Comparison of ENCODE assay signal across 21 mouse cellular contexts in the genomic region with DNA sequence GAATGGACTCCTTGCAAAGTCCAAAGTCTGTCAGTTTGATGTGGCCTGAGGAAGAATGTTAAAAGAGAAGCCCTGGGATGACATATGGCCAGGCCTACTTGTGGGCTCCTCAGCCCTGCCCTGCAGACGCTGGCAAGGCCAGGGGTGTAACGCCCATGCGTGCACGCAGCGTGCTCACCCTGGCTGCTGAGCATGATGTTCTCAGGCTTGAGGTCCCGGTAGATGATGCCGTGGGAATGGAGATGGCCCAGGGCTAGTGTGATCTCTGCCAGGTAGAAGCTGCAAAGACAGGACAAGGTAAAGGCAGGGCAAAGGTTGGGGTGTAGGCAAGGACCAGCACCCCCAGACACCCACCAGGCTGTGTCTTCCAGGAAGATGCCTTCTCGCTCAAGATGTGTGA. TPM values are rescaled to one million over a fixed set of nuclear protein-coding genes. Genes with fewer than 3 reads are reported as not detected.
DNase-seq lines count a peak whose midpoint lies in the region; ATAC-seq lines count a peak whose summit lies in the region.
"Had no signal": no experiment of that assay in that cellular context is flagged by ENCODE, and none has a peak within 500 bp of the region (broad histone marks: within the 10 kb centered on the region; RNA-seq: fewer than 3 reads in every experiment).

No protein-coding gene starts in this region.

- H3K36me3 ChIP-seq in hindbrain, embryonic 14.5 days (replicated peaks; ENCODE audit: control insufficient read depth, insufficient read depth): peaks cover 60% of the 10 kb centered on the region
- peaks cover 60% of the 10 kb centered on the region for H3K36me3 ChIP-seq in hindbrain, embryonic 12.5 days

- 99% methylated on average over 8 of the region's 8 CpGs for WGBS in hindbrain, embryonic 14.5 days
- 97% methylated on average over 8 of the region's 8 CpGs for WGBS in hindbrain, embryonic 12.5 days

- no peak overlapping the region for H3K27ac ChIP-seq in hindbrain, embryonic 14.5 days
- H3K27ac ChIP-seq in hindbrain, embryonic 12.5 days: no peak overlapping the region
- H3K27ac ChIP-seq: embryonic facial prominence, embryonic 13.5 days; embryonic facial prominence, embryonic 15.5 days; forebrain, embryonic 10.5 days; forebrain, embryonic 12.5 days had no signal

- H3K4me1 ChIP-seq in hindbrain, embryonic 14.5 days (replicated peaks; ENCODE audit: control insufficient read depth, insufficient read depth, low read length): peaks cover 9% of the 10 kb centered on the region; the same call in 1 of the 2 replicates
- peaks cover 13% of the 10 kb centered on the region for H3K4me1 ChIP-seq in hindbrain, embryonic 12.5 days

- peak; percentile 34 for DNase-seq in cerebellum, adult 9-11 months
- no peak for DNase-seq in cerebellum, postnatal 14 days
- DNase-seq in hindbrain, embryonic 14.5 days (ENCODE audit: low spot score): no peak
- DNase-seq in adipocyte (ENCODE audit: low spot score): no peak
- DNase-seq: adrenal gland, adult 2 months; adrenal gland, postnatal 10 days; adrenal gland, postnatal 25 days; cerebellum, postnatal 10 days; cerebellum, postnatal 36 days; embryo, embryonic 11 days had no signal

- H3K4me2 ChIP-seq in hindbrain, embryonic 14.5 days (replicated peaks): no peak overlapping the region
- no peak overlapping the region for H3K4me2 ChIP-seq in hindbrain, embryonic 12.5 days (replicated peaks)
- H3K4me2 ChIP-seq: embryonic facial prominence, embryonic 13.5 days; embryonic facial prominence, embryonic 15.5 days; forebrain, embryonic 12.5 days had no signal

- no peaks in the 10 kb centered on the region for H3K27me3 ChIP-seq in hindbrain, embryonic 14.5 days (ENCODE audit: control insufficient read depth, insufficient read depth, low read length)
- H3K27me3 ChIP-seq in hindbrain, embryonic 12.5 days: no peaks in the 10 kb centered on the region
- H3K27me3 ChIP-seq: embryonic facial prominence, embryonic 13.5 days; embryonic facial prominence, embryonic 15.5 days; forebrain, embryonic 12.5 days; Patski had no signal

- 0 out of 2 replicates have a peak overlapping the region, but pooled peaks have one; percentile 3 for H3K9ac ChIP-seq in hindbrain, embryonic 14.5 days
- no peak overlapping the region for H3K9ac ChIP-seq in hindbrain, embryonic 12.5 days
- H3K9ac ChIP-seq: embryonic facial prominence, embryonic 13.5 days; embryonic facial prominence, embryonic 15.5 days; forebrain, embryonic 12.5 days had no signal

- ATAC-seq in hindbrain, embryonic 14.5 days (ENCODE audit: low FRiP score): no peak
- ATAC-seq in hindbrain, embryonic 12.5 days (ENCODE audit: low FRiP score): no peak
- ATAC-seq: activated CD4-positive, CD25-positive, alpha-beta regulatory T cell, adult 4 months; forebrain, embryonic 14.5 days; forebrain, embryonic 16.5 days; Patski had no signal

- no peak overlapping the region for H3K4me3 ChIP-seq in hindbrain, embryonic 14.5 days (replicated peaks; ENCODE audit: low read length)
- no peak overlapping the region for H3K4me3 ChIP-seq in hindbrain, embryonic 12.5 days
- H3K4me3 ChIP-seq: embryonic facial prominence, embryonic 13.5 days; embryonic facial prominence, embryonic 15.5 days; erythroblast, embryonic 14.5 days; forebrain, embryonic 10.5 days; forebrain, embryonic 12.5 days had no signal

- H3K9me3 ChIP-seq in hindbrain, embryonic 14.5 days (ENCODE audit: control insufficient read depth, low read length): no peaks in the 10 kb centered on the region
- no peaks in the 10 kb centered on the region for H3K9me3 ChIP-seq in hindbrain, embryonic 12.5 days (replicated peaks)
- H3K9me3 ChIP-seq: embryonic facial prominence, embryonic 13.5 days; embryonic facial prominence, embryonic 15.5 days; forebrain, embryonic 10.5 days; forebrain, embryonic 12.5 days had no signal

RNA-seq across cellular contexts. Expression of a gene that starts 4.1 kb away (rescaled TPM):
- 35.8 and 39.7 TPM in 2 replicates for polyA plus RNA-seq in hindbrain, embryonic 14.5 days (2014; fragmentation: Nextera tagmentation; extraction: Ambion mirVana)
- 64.8 and 68.2 TPM in 2 replicates for polyA plus RNA-seq in hindbrain, embryonic 12.5 days (2016; fragmentation: Nextera tagmentation; extraction: Ambion mirVana)

RNA-seq across cellular contexts. Expression of a gene that starts 5.6 kb away (rescaled TPM):
- 0.44 and 0.68 TPM in 2 replicates for polyA plus RNA-seq in hindbrain, embryonic 14.5 days (2014; fragmentation: Nextera tagmentation; extraction: Ambion mirVana)
- polyA plus RNA-seq in hindbrain, embryonic 12.5 days (2016; fragmentation: Nextera tagmentation; extraction: Ambion mirVana): 1.0 and 1.2 TPM in 2 replicates
- polyA plus RNA-seq: forebrain, embryonic 10.5 days; forebrain, embryonic 16.5 days had no signal

RNA-seq across cellular contexts. Expression of a gene that starts 10.6 kb away (rescaled TPM):
- 102 TPM in 2 replicates for polyA plus RNA-seq in hindbrain, embryonic 14.5 days (2014; fragmentation: Nextera tagmentation; extraction: Ambion mirVana)
- 128 and 131 TPM in 2 replicates for polyA plus RNA-seq in hindbrain, embryonic 12.5 days (2016; fragmentation: Nextera tagmentation; extraction: Ambion mirVana)

RNA-seq across cellular contexts. Expression of a gene that starts 15.2 kb away (rescaled TPM):
- polyA plus RNA-seq in hindbrain, embryonic 14.5 days (2014; fragmentation: Nextera tagmentation; extraction: Ambion mirVana): 0.11 and 0.26 TPM in 2 replicates
- polyA plus RNA-seq in hindbrain, embryonic 12.5 days (2016; fragmentation: Nextera tagmentation; extraction: Ambion mirVana): 0.16 and 0.39 TPM in 2 replicates
- polyA plus RNA-seq: embryonic facial prominence, embryonic 11.5 days; embryonic facial prominence, embryonic 13.5 days; forebrain, embryonic 10.5 days had no signal

RNA-seq across cellular contexts. Expression of a gene that starts 16.2 kb away (rescaled TPM):
- 5.3 and 6.0 TPM in 2 replicates for polyA plus RNA-seq in hindbrain, embryonic 14.5 days (2014; fragmentation: Nextera tagmentation; extraction: Ambion mirVana)
- 4.7 and 5.0 TPM in 2 replicates for polyA plus RNA-seq in hindbrain, embryonic 12.5 days (2016; fragmentation: Nextera tagmentation; extraction: Ambion mirVana)
- polyA plus RNA-seq: erythroblast, embryonic 14.5 days had no signal
